Mouse (Mus musculus): Measurements from ENCODE around the gene Hsdl1.

The Hsdl1 gene

DNA sequence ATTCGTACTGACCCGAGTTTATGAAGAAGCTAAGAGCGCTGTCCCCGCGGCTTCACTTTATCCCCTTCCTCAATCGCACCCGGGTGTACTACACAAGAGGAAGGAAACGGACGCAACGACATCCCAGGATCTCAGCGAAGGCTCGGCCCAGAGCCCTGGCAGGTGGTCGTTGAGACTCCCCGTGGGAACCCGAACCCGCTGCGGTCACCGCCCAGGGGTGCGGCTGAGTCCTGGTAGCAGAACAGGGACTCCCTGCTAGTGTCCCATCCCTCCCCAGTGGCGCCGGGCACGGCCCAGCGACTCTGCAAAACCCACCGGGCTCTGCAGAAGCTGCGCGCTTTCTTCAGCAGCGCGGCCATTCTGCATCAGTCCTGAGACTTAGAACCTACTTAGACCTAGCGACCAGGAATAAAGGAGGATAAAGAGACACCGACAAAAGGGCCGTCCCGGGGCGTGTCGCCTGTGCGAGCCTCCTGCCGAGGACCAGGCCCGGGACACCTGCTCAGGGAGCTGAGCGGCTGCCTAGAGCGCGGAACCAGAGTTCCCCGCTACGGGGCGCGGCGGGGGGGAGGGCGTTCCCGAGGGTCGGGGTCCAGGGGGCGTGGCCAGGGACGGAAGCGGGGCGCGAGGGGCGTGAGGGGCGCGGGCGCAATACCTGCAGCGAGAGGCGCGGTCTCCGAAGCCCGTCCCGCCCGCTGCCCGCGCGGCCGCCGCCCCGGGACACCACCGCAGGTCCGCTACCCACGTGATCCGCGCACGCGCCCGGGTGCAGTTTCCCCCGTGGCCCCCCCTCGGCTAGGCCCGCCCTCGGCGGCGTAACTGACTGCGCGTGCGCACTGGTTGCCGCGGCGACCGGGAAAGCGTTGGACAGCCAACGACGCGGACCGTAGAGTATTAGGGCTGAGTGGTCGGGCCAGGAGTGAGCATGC, at the start of gene Hsdl1, which contains the start of gene Dnaaf1:
TSS of gene Hsdl1 (minus strand) at position 747 of the 929 bp plus-strand sequence.
TSS of gene Dnaaf1 (plus strand) at position 799 of the 929 bp plus-strand sequence.
- DNase-seq (ENCODE audit: low spot score): peak; percentile 94

GRCm38 (mm10) chr8:119623744-119624143, 48.8 kb upstream of the Hsdl1 start:
- DNase-seq (ENCODE audit: low spot score): no peak

DNA sequence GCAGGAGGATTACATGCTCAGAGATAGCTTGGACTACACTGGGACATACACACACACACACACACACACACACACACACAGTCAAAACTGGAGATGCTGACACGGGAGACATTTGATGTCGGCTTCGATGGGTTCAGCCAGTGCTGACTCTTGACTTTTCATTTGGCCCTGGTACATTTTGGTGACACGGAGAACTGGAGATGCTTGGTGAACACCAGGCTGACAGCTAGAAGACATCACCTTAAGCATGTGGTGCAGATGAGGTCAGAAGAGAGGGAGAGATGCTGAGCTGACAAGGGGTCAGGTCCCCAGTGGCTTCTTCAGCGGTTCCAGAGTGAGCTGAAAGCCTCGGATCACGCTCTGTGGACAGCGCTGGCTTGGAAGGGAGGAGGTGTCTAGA, 48.1 kb upstream of the Hsdl1 start:
- DNase-seq (ENCODE audit: low spot score): no peak

- no peak for DNase-seq (ENCODE audit: low spot score)
Observed at GRCm38 (mm10) chr8:119622555-119622954, 47.6 kb upstream of the Hsdl1 start.

DNA sequence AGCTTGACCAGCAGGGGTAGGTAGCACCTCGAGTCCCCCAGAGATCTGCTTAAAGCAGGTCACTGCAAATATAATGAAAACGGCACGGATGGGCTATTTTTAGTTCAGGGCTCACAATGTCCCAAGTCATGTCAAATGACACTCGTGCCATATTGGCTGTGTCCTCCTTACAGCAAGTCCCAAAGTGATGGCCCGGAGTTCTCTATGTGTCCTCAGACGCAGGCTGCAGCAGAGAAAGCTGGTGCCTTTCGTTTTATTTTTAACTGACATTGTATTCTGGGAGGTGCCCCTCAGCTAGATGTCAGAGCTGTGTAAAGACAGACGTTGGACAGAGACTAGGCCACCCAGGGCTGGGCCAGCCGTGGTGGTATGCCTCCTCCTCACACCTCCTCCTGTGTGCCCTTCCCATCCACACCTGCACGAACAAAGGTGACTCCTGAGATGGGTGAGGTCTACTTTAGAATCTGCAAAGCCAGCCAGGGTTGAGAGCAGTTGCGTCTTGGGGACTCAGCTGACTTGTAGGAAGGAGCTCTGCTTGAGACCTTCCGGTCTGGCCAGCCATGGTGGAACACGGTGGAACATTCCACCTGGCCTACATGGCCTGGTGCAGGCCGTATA, 46.0 kb upstream of the Hsdl1 start:
- DNase-seq (ENCODE audit: low spot score): no peak

DNA sequence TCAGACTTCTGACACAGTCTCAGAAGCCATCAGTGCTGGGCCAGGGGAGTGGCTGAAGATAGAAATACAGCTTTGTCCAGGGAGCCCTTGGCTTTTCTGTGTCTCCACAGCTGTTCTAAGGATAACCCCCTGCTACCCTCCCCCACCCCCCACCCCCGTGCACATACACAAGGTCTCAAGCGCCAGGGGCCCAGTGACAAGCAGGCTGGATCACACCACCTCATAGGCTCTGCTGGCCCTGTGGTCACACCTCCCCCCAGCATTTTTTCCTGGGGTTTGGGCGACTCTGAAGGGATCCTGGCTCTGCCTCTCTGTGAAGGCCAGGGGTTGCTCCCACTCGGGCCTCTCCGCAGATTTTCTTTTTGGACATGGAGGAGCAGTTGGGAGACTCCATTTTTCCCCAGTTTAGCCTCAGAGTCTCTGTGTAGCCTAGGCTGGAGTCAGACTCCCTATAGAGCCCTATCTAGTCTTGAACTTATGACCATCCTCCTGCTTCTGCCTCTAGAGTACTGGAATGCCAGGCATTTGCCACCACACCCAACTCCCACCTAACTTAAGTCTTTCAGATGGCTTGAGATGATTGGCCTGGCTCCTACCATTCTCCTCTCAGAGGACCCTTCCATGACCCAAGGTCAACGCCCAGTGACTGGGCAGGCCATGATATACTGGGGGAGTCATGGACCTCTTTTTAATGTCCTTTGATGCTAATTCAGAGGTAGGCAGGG, 45.3 kb upstream of the Hsdl1 start:
- DNase-seq (ENCODE audit: low spot score): no peak

- no peak for DNase-seq (ENCODE audit: low spot score)
Observed at GRCm38 (mm10) chr8:119618887-119619286, 43.9 kb upstream of the Hsdl1 start.

DNA sequence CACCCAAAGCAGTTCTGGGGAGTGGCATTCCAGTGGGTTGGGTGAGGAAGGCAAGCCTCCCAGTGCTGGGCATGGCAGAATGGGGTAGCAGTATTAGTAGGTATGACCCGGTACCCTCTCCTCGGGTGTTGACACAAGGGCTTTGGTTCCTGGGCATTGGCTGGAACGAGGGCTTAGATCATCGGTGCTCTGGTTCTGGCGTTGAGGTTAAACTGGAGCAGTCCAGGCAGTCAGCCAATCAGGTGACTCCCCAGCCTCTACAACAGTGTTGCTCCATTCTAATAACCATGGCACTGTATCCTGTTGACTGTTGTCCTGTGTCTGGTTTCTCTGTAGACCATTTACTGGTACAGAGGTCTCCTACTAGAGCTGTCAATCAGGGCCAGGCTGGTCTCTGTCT, 42.6 kb upstream of the Hsdl1 start:
- DNase-seq (ENCODE audit: low spot score): no peak

- no peak for DNase-seq (ENCODE audit: low spot score)
Observed at GRCm38 (mm10) chr8:119616811-119617210, 41.8 kb upstream of the Hsdl1 start.

GRCm38 (mm10) chr8:119616358-119616757, 41.4 kb upstream of the Hsdl1 start:
- no peak for DNase-seq (ENCODE audit: low spot score)

DNA sequence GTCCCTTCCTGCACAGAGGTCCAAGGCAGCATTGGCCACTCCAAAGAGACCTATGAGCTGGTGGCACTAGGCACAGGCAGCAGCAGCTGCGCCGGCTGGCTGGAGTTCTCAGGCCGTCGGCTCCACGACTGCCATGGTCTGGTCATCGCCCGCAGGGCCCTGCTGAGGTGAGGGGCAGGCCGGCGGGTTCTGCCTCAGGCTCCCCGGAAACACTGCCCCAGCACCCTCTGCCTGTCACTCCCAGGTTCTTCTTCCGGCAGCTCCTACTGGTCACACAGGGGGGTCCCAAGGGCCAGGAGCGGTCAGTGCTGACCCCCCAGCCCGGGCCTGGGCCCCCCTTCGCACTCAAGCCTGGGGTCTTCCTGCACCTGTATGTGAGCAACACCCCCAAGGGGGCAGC, 40.1 kb upstream of the Hsdl1 start:
- no peak for DNase-seq (ENCODE audit: low spot score)

GRCm38 (mm10) chr8:119612471-119612870, 37.5 kb upstream of the Hsdl1 start, which contains the start of gene Adad2:
Gene Adad2 (plus strand): TSS chr8:119612747.
- DNase-seq (ENCODE audit: low spot score): no peak

DNA sequence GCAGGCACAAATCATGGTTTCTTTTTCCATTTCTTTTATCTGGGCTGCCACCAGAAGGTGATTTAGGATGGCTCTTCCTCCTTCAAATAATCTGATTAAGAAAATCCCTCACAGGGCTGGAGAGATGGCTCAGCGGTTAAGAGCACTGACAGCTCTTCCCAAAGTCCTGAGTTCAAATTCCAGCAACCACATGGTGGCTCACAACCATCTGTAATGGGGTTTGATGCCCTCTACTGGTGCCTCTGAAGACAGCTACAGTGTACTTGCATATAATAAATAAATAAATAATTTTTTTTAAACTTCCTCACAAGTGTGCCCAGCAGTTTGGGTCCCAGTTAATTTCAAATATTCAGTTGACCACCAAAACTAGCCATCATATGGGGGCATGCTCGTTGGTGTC, 31.2 kb upstream of the Hsdl1 start:
- DNase-seq (ENCODE audit: low spot score): no peak

GRCm38 (mm10) chr8:119604996-119605395, 30.0 kb upstream of the Hsdl1 start, which contains the start of gene Taf1c:
Gene Taf1c (minus strand): TSS chr8:119605222.
- peak; percentile 80 for DNase-seq (ENCODE audit: low spot score)

DNA sequence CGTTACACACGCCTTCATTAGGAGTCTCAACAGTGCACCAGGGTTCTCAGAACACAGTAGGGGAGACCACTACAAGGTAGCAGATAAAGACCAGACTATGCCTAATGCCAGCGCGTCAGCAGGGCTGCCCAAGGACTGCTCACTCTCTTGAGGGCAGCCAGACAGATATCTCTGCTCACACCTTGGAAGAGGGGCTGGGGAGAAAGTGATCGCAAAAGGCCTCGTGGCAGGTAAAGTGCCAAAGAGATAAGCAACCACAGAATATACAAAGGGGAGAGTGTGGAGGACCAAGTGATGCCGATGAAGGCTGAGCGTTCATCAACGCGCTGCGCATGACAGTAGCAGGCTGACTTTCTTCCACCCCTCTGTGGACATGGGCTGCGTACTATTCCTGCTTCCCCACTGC, 29.4 kb upstream of the Hsdl1 start:
- no peak for DNase-seq (ENCODE audit: low spot score)

- DNase-seq (ENCODE audit: low spot score): no peak
Observed at GRCm38 (mm10) chr8:119603771-119604170, 28.8 kb upstream of the Hsdl1 start.

DNA sequence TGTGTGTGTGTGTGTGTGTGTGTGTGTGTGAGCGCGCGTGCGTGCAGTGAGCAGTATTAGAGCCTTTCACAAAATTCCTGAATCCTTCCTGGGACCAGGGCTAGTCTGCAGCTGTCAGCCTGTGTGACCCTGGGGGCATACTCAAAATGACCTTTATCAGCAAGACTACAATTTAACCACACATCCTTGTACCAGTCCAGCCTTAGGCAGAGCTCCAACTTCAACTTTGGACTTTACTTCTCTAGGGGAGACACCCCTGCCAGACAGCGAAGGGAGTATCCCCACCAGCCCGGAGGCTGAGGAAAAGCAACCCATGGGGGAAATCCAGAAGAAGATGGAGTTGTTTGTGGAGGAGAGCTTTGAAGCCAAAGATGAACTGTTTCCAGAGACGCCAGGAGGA, 16.5 kb upstream of the Hsdl1 start:
- no peak for DNase-seq (ENCODE audit: low spot score)

DNA sequence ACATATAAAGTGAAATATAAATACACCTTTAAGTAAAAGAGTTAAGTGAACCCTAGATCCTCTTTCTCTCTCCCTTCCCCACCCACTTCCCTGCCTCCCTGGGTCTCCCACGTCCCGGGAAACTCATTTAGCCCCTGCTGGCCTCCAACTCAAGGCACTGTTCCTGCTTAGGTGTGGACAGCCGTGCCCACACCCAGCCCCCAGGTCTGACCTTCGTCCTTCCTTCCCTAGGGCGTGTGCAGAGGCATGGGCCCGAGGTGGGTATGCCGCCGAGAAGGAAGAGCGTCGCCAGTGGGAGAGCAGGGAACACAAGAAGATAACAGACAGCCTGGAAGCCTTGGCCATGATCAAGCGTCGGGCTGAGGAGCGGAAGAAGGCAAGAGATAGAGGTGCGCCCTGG, 15.4 kb upstream of the Hsdl1 start:
- DNase-seq (ENCODE audit: low spot score): no peak

DNA sequence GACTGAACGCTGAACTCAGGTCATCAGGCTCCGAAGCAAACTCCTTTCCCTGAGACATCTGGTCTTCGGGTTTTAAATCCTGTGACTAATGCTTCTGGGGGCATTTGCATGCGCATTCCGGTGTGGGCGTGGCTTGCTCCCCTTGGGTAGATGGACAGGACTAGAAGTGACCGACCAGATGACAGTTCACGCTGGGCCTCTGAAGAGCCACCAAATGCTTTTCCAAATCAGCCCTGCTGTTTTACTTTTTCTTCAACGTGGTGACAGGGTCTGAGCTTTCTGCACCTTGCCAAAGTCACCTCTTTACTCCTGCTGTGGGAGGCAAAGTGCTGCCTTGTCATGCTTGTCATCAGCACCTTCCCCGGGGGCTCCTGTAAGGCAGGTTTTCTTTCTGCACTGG, 13.9 kb upstream of the Hsdl1 start:
- no peak for DNase-seq (ENCODE audit: low spot score)

- no peak for DNase-seq (ENCODE audit: low spot score)
Observed at GRCm38 (mm10) chr8:119588321-119588720, 13.3 kb upstream of the Hsdl1 start.

GRCm38 (mm10) chr8:119585901-119586300, 10.9 kb upstream of the Hsdl1 start:
- no peak for DNase-seq (ENCODE audit: low spot score)

- DNase-seq (ENCODE audit: low spot score): no peak
Observed at GRCm38 (mm10) chr8:119580441-119581161, 5.6 kb upstream of the Hsdl1 start.
